Mouse (Mus musculus): Measurements from ENCODE around the gene Npcd. TPM values are rescaled to one million over a fixed set of nuclear protein-coding genes. Genes with fewer than 3 reads are reported as not detected.
A peak's percentile ranks its signal among the peaks of the same experiment; 100 is the strongest.

Gene Npcd
- total RNA-seq (2021) = under 1 TPM in 1 of 2 experiments, not detected in 1; 0.30 TPM

DNA sequence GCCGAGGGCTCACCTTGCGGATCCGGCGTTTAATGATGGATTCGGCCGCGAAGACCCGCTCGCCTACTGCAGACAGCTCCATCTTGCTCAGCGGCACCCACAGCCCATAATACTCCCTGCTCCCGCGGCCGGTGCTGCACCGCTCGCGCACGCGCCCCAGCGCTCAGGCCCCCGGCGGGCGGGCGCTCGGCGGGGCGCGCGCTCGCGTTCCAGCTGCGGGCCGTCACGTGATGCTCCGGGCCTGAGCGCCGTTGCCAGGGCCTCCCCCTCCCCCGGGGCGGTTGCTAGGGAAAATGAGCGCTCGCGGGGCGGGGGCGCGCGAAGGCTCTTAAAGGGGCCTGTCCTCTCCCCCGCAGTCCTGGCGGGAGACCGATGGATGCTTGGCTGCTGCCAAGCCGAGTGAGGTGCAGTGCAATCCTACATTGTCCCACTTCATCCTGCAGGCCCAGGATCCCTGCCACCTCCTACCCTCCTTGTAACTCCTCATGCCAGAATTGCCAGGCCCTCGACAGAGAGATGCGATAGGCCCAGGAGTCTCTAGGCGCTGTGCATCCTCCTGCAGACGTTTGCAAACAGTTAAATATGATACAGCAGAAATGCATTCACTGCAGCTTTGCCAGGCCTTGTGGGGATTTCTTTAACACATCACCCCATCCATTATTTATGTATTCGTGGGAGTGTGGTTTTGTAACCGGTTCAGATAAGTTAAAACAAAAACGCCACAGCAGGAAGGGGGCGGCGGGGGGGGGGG, at the start of gene Npcd, which contains the start of gene Cbx6:
Gene Npcd, minus strand, starts transcription at position 108 of the 751 bp plus-strand sequence.
Gene Cbx6, minus strand, starts transcription at position 559 of the 751 bp plus-strand sequence.
- DNase-seq = peak; percentile 95 to 96
- intact Hi-C loops (cut with DNase I) = loop anchor here (5.0 kb wide), 1 partner anchor 248 kb away; no protein-coding TSS in a partner anchor

DNA sequence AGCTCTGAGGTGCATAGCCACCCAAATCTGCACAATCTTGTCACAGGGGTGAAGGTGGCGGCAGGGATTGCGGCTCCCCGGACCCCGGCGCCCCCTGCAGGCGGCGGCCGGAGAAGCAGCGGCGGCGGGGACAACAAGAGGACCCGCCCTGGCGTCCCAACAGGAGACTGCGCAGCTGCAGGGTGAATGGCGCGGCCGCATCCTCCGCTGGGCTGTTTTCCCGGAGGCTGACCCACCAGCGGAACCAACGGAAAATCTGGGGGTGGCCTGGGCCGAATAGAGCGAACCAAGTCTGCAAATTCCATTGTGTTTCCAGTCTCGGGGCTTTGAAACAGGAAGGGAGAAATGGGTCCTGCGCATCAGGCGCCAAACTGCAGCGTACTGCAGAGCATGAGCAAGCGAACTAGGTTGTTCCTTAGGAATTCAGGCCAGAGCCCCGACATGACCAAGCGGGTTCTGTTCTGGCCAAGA, 49.4 kb upstream of the Npcd start:
- intact Hi-C loops (cut with DNase I) = loop anchor here (1.0 to 5.0 kb wide), 2 partner anchors 51 to 131 kb away; no protein-coding TSS in a partner anchor
- peak; percentile 97 to 98 for DNase-seq

- DNase-seq = no peak
These were observed 48.7 kb upstream of the Npcd start for GRCm38 (mm10) chr15:79882623-79883267.

GRCm38 (mm10) chr15:79880477-79880876, 46.4 kb upstream of the Npcd start:
- intact Hi-C loops (cut with DNase I) = loop anchor here (5.0 kb wide), 1 partner anchor 128 kb away; no protein-coding TSS in a partner anchor
- no peak for DNase-seq

More at GRCm38 (mm10) chr15:79882623-79883267, 48.7 kb upstream of the Npcd start:
- intact Hi-C loops (cut with DNase I) = loop anchor here (1.0 to 5.0 kb wide), 2 partner anchors 50 to 130 kb away; no protein-coding TSS in a partner anchor

GRCm38 (mm10) chr15:79879319-79879718, 45.3 kb upstream of the Npcd start:
- intact Hi-C loops (cut with DNase I) = no loop called here
- peak; percentile 81 to 85 for DNase-seq

DNA sequence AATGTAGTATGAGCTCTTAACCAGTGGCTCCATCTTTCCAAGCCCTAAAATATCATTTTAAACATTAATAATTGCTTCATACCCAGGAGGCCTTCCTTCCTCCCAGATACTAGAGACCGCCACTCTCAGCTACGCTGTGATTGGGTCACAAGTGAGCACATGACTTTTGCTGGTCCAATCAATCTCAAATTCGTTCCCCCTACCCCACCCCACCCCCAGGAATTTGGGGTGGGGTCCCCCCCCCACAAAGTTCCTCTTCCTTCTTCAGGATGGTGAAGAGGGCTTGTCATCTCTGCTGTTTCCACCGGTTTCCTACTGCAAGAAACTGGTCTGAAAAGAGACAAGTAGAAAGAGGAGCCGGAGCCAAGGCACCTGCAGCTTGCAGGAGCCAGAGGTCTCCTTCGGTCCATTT, 44.7 kb upstream of the Npcd start:
- intact Hi-C loops (cut with DNase I) = no loop called here
- peak in 1 of 2 experiments; percentile 23 for DNase-seq

DNA sequence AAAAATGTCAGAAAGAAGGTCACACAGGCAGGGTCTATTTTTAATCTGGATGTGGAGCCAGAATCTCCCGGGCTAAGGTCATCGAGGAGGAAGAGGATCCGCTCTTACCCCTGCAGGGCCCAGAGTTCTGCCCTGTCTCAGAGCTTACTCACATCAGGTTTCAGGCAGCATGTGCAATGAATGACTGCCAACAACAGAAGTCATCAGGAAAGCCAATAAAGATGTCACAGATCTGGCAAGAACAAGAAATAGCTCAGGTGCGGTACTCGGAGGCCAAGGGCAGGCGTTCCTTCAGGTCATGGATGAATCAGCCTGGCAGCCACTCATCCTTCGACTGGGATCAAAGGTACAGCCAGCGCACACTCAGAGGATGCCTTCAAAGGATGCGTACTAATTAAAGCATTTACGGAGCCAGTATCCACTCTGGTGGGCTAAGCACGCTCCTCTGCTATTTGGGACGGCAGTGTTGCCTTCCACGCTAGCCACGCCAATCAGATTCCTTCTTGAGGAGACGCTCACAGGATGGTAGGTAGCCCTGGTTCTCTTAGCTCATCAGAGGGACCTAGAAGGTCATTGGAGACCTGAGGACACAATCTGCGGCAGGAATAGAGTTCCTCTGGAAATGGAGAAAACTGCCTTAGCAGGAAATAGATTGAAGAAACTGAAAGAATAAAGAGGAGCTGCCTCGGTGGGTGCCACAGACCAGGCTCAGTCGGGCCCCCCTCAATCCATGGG, 41.4 kb upstream of the Npcd start:
- intact Hi-C loops (cut with DNase I) = no loop called here
- DNase-seq = no peak

- intact Hi-C loops (cut with DNase I) = no loop called here
- no peak for DNase-seq
These were observed 40.0 kb upstream of the Npcd start for GRCm38 (mm10) chr15:79873995-79874394.

DNA sequence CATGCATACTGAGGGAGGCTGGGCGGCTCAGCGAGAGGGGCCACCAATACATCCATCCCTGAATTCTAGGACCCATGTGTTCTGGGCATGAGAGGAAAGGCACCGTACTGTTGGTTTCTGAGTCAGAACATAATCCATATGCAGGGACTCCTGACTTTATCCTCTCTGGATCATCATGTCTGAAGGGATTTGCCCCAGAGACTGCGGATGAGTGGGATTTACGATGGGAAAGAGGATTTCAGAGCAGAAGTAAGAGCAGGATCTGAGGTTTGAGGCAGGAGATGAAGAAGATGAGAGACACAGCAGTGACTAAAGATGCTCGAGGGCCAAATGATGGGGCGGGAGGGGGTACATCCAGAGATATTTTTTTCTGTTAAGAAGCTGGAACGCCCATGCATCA, 39.5 kb upstream of the Npcd start:
- intact Hi-C loops (cut with DNase I) = no loop called here

GRCm38 (mm10) chr15:79867260-79868002, 33.4 kb upstream of the Npcd start:
- DNase-seq = no peak
- intact Hi-C loops (cut with DNase I) = no loop called here

More for the DNA sequence above, 39.5 kb upstream of the Npcd start:
- DNase-seq = no peak

DNA sequence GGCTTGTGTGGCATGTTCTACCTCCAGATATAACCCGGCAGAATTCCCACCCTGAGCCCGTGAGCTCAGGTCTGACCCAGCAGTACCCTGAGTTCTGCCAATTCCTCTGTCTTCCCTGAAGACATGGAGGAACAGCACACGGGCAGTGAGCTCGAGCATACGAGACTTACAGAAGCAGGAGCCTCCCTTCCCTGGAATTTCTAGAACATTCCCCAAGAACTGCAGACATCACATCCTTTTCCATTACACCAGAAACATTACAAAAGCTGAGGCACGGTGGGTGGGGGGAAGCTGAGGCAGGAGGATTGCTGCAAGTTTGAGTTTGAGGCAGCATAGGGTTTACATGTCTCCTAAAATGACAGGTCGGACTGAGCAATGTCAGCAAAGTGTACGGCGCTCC, 25.8 kb upstream of the Npcd start:
- no peak for DNase-seq
- intact Hi-C loops (cut with DNase I) = no loop called here

DNA sequence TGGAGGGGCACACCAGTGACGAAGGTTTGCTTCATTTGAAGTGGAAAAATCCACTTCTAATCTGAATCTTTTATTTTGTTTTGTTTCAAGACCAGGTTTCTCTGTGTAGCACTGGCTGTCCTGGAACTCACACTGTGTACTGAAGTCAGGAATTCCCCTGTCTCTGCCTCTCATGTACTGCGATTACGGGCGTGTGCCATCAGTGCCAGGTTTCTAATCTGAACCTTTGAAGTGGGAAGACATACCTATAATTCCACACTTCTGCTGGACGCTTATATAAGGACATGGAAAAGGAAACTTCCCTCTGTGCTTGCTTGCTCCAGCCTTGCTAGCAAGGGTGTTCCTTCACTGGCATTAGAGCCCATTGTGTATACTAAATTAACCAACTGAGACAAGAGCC, 24.9 kb upstream of the Npcd start:
- DNase-seq = no peak
- intact Hi-C loops (cut with DNase I) = no loop called here

- no peak for DNase-seq
- intact Hi-C loops (cut with DNase I) = no loop called here
These were observed 16.1 kb upstream of the Npcd start for GRCm38 (mm10) chr15:79850143-79850542.

DNA sequence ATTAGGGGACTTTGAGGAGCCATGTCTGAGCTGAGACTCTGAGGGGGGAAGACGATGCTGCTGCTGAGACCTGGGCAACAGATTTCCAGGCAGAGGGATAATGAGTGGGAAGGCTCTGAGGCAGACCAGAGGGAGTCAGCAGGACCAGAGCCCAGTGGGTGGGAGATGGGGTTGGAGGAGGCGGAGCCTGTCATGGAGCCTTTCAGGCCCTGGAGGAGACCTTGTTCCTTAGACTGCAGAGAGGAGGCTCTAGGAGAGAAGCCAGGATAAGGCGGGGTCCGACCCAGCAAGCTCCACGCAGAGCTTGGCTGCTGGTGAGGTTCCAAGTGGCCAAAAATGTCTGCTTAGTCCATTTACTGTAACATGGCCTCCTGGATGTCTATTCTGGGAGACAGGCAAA, 13.1 kb upstream of the Npcd start:
- no peak for DNase-seq
- intact Hi-C loops (cut with DNase I) = no loop called here

- DNase-seq = no peak
These were observed 11.9 kb upstream of the Npcd start for GRCm38 (mm10) chr15:79845986-79846385.

DNA sequence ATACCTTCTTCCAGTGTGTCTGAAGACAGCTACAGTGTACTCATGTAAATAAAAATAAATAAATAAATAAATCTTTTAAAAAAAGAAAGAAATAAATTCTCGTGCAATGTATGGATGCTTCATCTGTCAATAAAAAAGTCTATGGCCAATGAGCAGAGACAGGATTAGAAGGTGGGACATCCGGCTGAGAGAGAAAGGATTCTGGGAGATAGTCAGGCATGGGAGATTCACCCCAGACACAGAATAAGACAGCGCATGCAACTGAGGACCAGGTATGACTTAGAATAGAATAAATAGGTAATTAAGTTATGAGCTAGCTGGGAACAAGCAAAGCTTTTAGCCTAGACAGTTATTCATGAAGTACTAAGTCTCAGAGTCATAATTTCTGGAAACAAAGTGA, 8.9 kb upstream of the Npcd start:
- no peak for DNase-seq
- intact Hi-C loops (cut with DNase I) = no loop called here

More at GRCm38 (mm10) chr15:79845986-79846385, 11.9 kb upstream of the Npcd start:
- intact Hi-C loops (cut with DNase I) = no loop called here

- DNase-seq = no peak
- intact Hi-C loops (cut with DNase I) = no loop called here
These were observed 6.2 kb upstream of the Npcd start for GRCm38 (mm10) chr15:79840281-79840680.

DNA sequence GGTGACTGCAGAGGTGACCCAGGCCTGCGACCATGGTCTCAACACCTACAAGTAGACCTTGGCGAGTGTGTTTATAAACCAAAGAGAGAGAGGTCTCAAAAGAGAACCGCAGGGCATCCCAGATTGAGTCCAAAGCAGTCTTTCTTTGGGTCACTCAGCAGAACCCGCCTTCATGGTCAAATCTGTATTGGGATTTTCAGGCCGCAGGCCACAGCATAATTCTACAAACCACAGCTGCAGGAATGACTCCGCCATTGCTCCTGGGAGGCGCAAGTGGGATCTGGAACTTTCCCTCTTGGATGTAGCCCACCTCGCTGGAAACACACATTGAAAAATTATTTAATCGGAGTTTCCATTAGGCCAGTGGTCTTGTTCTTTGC, 834 bp upstream of the Npcd start:
- no peak for DNase-seq
- intact Hi-C loops (cut with DNase I) = loop anchor here (5.0 kb wide), 1 partner anchor 247 kb away; no protein-coding TSS in a partner anchor

DNA sequence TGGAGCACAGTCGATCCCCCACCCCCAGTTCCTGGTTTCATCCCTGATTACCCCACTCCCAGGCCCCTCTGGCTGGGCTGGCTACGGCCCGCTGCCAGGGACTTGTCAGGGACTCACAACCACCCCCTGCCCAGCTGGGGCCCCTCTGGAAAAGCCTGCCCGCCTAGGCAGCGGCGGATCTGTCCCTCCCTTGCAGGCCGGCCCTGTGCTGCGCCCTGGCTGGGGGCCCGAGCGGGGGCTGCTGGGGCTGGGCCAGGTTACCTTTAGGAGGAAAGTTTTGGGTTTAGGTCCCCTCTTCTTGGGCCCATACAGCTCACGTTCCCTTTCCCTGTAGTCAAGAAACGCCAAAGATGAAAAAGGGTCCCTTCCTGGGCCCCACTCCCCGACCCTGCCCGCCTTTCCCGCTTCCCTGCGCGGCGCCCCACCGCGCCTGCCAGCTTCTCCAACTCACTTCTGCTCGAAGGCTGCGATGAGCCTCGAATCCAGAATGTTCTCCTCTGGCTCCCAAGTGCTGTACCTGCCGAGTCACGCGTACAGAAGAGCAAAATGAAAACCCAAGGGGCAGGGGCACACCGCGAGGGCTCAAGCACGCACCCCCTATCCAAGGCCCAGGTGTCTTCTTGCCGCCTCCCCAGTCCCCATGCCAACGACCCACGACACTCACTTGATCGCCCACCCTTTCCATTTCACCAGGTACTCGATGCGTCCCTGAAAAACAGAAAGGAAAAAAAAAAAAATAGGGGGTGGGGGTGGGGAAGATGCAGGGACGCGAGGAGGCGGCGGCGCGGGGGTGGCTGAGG, 586 bp downstream of the Npcd start:
- DNase-seq = peak; percentile 38 to 42
- intact Hi-C loops (cut with DNase I) = loop anchor here (2.0 to 5.0 kb wide), 2 partner anchors 99 to 249 kb away; no protein-coding TSS in a partner anchor

Data from heart, postnatal 36 days (tissue).